Mouse (Mus musculus) myocyte (in vitro differentiated cells): ENCODE results near the gene Palm.

Source experiments
- MYOG ChIP-seq, 3 experiments: IDR thresholded peaks; one replicate each; pipeline ENCODE4 v1.6.1; 2011; ENCODE audit warnings: control low read depth in 2 of 3, low read depth in 2 of 3, mild to moderate bottlenecking in 2 of 3; ENCODE audit not compliant: insufficient read length in 2 of 3, control insufficient read depth in 1 of 3, insufficient read depth in 1 of 3
- POLR2A ChIP-seq: IDR thresholded peaks from one replicate; pipeline ENCODE4 v1.6.1; 2011; ENCODE audit warnings: low read depth, mild to moderate bottlenecking, control low read depth, moderate library complexity; ENCODE audit not compliant: insufficient read length
- SRF ChIP-seq: IDR thresholded peaks from one replicate; pipeline ENCODE4 v1.6.1; 2011; ENCODE audit warnings: low read depth; ENCODE audit not compliant: control insufficient read depth, insufficient read length
- TCF12 ChIP-seq: IDR thresholded peaks from one replicate; pipeline ENCODE4 v1.6.1; 2011; ENCODE audit warnings: mild to moderate bottlenecking, control low read depth; ENCODE audit not compliant: poor library complexity, insufficient read depth, severe bottlenecking
- TCF3 ChIP-seq: IDR thresholded peaks from one replicate; pipeline ENCODE4 v1.6.1; 2011; ENCODE audit warnings: low read depth, control low read depth; ENCODE audit not compliant: insufficient read length
- USF1 ChIP-seq: IDR thresholded peaks from one replicate; pipeline ENCODE4 v1.6.1; 2011; ENCODE audit warnings: low read depth, mild to moderate bottlenecking, control low read depth, moderate library complexity

DNA sequence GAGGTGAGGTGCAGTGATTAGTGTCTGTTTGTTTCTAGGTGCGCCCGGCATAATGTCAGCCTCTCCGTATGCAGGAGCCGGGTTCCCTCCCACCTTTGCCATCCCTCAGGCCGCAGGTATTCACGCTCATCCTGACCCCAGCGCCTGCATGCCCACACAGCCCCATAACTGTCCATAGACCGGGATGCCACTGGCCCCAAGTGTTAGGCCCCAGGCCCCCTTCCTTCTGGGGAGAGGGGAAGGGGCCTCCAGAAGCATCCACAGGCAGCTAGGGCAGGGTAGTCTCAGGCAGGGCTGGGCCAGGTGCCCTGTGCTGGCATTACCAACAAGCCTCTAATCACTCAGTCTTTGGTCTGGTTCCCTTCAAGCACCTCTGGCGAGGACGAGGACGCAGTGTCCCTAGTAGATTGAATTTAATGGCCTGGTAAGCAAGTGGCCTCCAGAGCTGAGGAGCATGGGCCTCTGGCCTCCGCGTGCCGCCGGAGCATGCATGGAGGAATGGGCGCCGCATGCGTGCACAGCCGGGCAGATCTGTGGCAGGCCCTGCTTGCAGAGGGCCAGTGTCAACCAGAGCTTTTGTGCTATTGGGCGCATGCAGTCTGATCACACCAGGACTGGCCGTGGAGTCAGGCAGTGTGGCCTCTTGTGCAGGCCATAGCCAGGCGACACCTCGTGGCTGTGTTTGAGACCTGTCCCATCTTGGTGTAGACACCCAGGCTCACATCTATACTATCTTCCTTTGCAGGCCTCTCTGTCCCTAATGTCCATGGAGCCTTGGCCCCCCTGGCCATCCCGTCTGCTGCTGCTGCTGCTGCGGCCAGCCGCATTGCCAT lies 66.9 kb downstream of the Palm start:
- TF ChIP-seq POLR2A (peak; percentile 51), TCF12 (no peak), SRF (no peak), USF1 (no peak), MYOG (IDR thresholded peaks at IDR 0.05; ENCODE audit: control insufficient read depth in 1 of 3, insufficient read depth in 1 of 3, insufficient read length in 2 of 3, low read depth in 2 of 3) (no peak), TCF3 (no peak)
